Mouse (Mus musculus): ENCODE data around the gene March9. TPM values are rescaled to one million over a fixed set of nuclear protein-coding genes. Genes with fewer than 3 reads are reported as not detected.

The March9 gene
- polyA plus RNA-seq, 1 experiment from 2014 or later: 2.0 TPM

GRCm38 (mm10) chr10:127017071-127017470 is 42.9 kb downstream of the March9 start:
- ATAC-seq (ENCODE audit: insufficient number of reproducible peaks, insufficient read depth, low FRiP score, low read depth): no peak
- no peak overlapping the region for H3K27ac ChIP-seq (ENCODE audit: low read length)
- H3K36me3 ChIP-seq (ENCODE audit: control insufficient read depth, insufficient read depth, low read length): no peaks in the 10 kb centered on the region; the same call in 1 of the 2 replicates
- H3K27me3 ChIP-seq (ENCODE audit: control insufficient read depth, insufficient read depth, low read length): no peaks in the 10 kb centered on the region
- H3K4me3 ChIP-seq (ENCODE audit: low read depth, low read length): no peak overlapping the region
- H3K4me2 ChIP-seq (replicated peaks; ENCODE audit: low read depth, low read length): no peak overlapping the region
- H3K4me1 ChIP-seq (ENCODE audit: control insufficient read depth, insufficient read depth, low read length): no peaks in the 10 kb centered on the region
- no peak overlapping the region for H3K9ac ChIP-seq (replicated peaks; ENCODE audit: low read depth, low read length)
- H3K9me3 ChIP-seq (ENCODE audit: control insufficient read depth, low read depth, low read length): no peaks in the 10 kb centered on the region
- 13% methylated on average over 2 of the region's 2 CpGs for WGBS

DNA sequence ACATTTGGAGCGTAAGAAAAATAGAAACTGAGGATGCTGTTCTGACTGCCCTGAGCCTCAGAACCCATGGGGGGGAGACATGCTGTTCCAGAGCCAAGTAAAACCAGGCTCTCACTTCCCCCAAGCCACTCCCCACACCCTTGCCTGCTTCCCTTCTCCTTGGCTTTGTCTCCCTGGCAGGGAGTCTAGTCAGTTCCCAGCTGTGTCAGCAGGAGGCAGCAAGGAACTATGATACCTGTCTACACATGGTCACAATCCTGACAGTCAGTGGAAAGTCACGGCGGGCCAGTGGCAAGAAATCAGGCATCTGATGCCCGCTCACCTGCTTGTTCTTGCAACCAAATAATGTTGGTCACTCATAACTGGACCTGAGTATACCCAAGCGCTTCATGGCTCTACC is 43.5 kb downstream of the March9 start:
- no peak overlapping the region for H3K4me3 ChIP-seq (ENCODE audit: low read depth, low read length)
- no peaks in the 10 kb centered on the region for H3K4me1 ChIP-seq (ENCODE audit: control insufficient read depth, insufficient read depth, low read length)
- H3K27me3 ChIP-seq (ENCODE audit: control insufficient read depth, insufficient read depth, low read length): no peaks in the 10 kb centered on the region
- no peaks in the 10 kb centered on the region for H3K36me3 ChIP-seq (ENCODE audit: control insufficient read depth, insufficient read depth, low read length)
- 56% methylated on average over 5 of the region's 5 CpGs for WGBS
- H3K4me2 ChIP-seq (replicated peaks; ENCODE audit: low read depth, low read length): no peak overlapping the region
- no peak overlapping the region for H3K9ac ChIP-seq (replicated peaks; ENCODE audit: low read depth, low read length)
- H3K9me3 ChIP-seq (ENCODE audit: control insufficient read depth, low read depth, low read length): no peaks in the 10 kb centered on the region
- no peak for ATAC-seq (ENCODE audit: insufficient number of reproducible peaks, insufficient read depth, low FRiP score, low read depth)
- H3K27ac ChIP-seq (ENCODE audit: low read length): no peak overlapping the region

Other genes with a start within 250 kb of the March9 start
- gene Atp23, start 158.8 kb downstream of the March9 start, polyA plus RNA-seq (2014; fragmentation: Nextera tagmentation; extraction: Ambion mirVana): 19.0 and 20.3 TPM in 2 replicates
- gene Ctdsp2, start 81.5 kb downstream of the March9 start, polyA plus RNA-seq (2014; fragmentation: Nextera tagmentation; extraction: Ambion mirVana): 103 and 107 TPM in 2 replicates
- gene Avil, start 59.5 kb downstream of the March9 start, polyA plus RNA-seq (2014; fragmentation: Nextera tagmentation; extraction: Ambion mirVana): 0.29 and 0.58 TPM in 2 replicates
- 78.6 and 83.7 TPM in 2 replicates for gene Tsfm, start 29.3 kb downstream of the March9 start, polyA plus RNA-seq (2014; fragmentation: Nextera tagmentation; extraction: Ambion mirVana)
- 65.5 and 70.6 TPM in 2 replicates for gene Mettl1, start 18.8 kb downstream of the March9 start, polyA plus RNA-seq (2014; fragmentation: Nextera tagmentation; extraction: Ambion mirVana)
- gene Eef1akmt3, start 18.7 kb downstream of the March9 start, polyA plus RNA-seq (2014; fragmentation: Nextera tagmentation; extraction: Ambion mirVana): 0.80 and 1.1 TPM in 2 replicates
- 0.13 and 0.18 TPM in 2 replicates for gene Cyp27b1, start 11.9 kb downstream of the March9 start, polyA plus RNA-seq (2014; fragmentation: Nextera tagmentation; extraction: Ambion mirVana)
- gene Cdk4, start 3.4 kb upstream of the March9 start, polyA plus RNA-seq (2014; fragmentation: Nextera tagmentation; extraction: Ambion mirVana): 1,788 and 1,817 TPM in 2 replicates
- gene Tspan31, start 10.1 kb upstream of the March9 start, polyA plus RNA-seq (2014; fragmentation: Nextera tagmentation; extraction: Ambion mirVana): 124 and 141 TPM in 2 replicates
- 0.27 and 0.56 TPM in 2 replicates for gene Agap2, start 15.1 kb upstream of the March9 start, polyA plus RNA-seq (2014; fragmentation: Nextera tagmentation; extraction: Ambion mirVana)
- gene Os9, start 60.9 kb upstream of the March9 start, polyA plus RNA-seq (2014; fragmentation: Nextera tagmentation; extraction: Ambion mirVana): 47.8 and 52.7 TPM in 2 replicates
- gene B4galnt1, start 105.0 kb upstream of the March9 start, polyA plus RNA-seq (2014; fragmentation: Nextera tagmentation; extraction: Ambion mirVana): 27.7 and 29.4 TPM in 2 replicates
- 0.34 and 0.82 TPM in 2 replicates for gene Slc26a10, start 120.5 kb upstream of the March9 start, polyA plus RNA-seq (2014; fragmentation: Nextera tagmentation; extraction: Ambion mirVana)
- 64.0 and 71.1 TPM in 2 replicates for gene Arhgef25, start 129.9 kb upstream of the March9 start, polyA plus RNA-seq (2014; fragmentation: Nextera tagmentation; extraction: Ambion mirVana)
- 123 and 125 TPM in 2 replicates for gene Dtx3, start 135.5 kb upstream of the March9 start, polyA plus RNA-seq (2014; fragmentation: Nextera tagmentation; extraction: Ambion mirVana)
- gene Pip4k2c, start 151.4 kb upstream of the March9 start, polyA plus RNA-seq (2014; fragmentation: Nextera tagmentation; extraction: Ambion mirVana): 22.7 and 22.9 TPM in 2 replicates
- gene Kif5a, start 203.2 kb upstream of the March9 start, polyA plus RNA-seq (2014; fragmentation: Nextera tagmentation; extraction: Ambion mirVana): 7.7 and 7.8 TPM in 2 replicates
- gene Dctn2, start 206.2 kb upstream of the March9 start, polyA plus RNA-seq (2014; fragmentation: Nextera tagmentation; extraction: Ambion mirVana): 161 and 177 TPM in 2 replicates
- gene Mbd6, start 228.8 kb upstream of the March9 start, polyA plus RNA-seq (2014; fragmentation: Nextera tagmentation; extraction: Ambion mirVana): 22.2 and 23.2 TPM in 2 replicates